Mouse (Mus musculus): ENCODE data around the gene Pradc1. TPM values are rescaled to one million over a fixed set of nuclear protein-coding genes. Genes with fewer than 3 reads are reported as not detected.

Gene Pradc1
- polyA plus RNA-seq, 1 experiment from 2014 or later = 28.6 TPM

- no peak overlapping the region for H3K9ac ChIP-seq (replicated peaks; ENCODE audit: low read depth, low read length)
- 64% methylated on average over 3 of the region's 3 CpGs for WGBS
- no peak overlapping the region for H3K4me3 ChIP-seq (replicated peaks; ENCODE audit: low read length)
- no peak overlapping the region for H3K4me2 ChIP-seq (ENCODE audit: low read length)
- no peaks in the 10 kb centered on the region for H3K27me3 ChIP-seq (replicated peaks; ENCODE audit: control insufficient read depth, insufficient read depth, low read length)
- no peaks in the 10 kb centered on the region for H3K9me3 ChIP-seq (ENCODE audit: control insufficient read depth, low read length)
- H3K36me3 ChIP-seq (ENCODE audit: control insufficient read depth, insufficient read depth) = no peaks in the 10 kb centered on the region
- H3K27ac ChIP-seq (ENCODE audit: low read length) = no peak overlapping the region
- no peaks in the 10 kb centered on the region for H3K4me1 ChIP-seq (replicated peaks; ENCODE audit: control insufficient read depth, insufficient read depth, low read length)
- no peak for ATAC-seq
Measured at GRCm38 (mm10) chr6:85415829-85416228, 35.9 kb downstream of the Pradc1 start.

- ATAC-seq = peak; percentile 94
- Histone ChIP-seq H3K4me2 (ENCODE audit: low read length) (no peak overlapping the region), H3K4me3 (replicated peaks; ENCODE audit: low read length) (no peak overlapping the region)
Measured at GRCm38 (mm10) chr6:85410771-85411273, 40.9 kb downstream of the Pradc1 start.

GRCm38 (mm10) chr6:85409003-85409402 lies 42.8 kb downstream of the Pradc1 start:
- under 1% methylated on average over 31 of the region's 31 CpGs for WGBS
- H3K9ac ChIP-seq (replicated peaks; ENCODE audit: low read depth, low read length) = peak overlapping the region; percentile 51
- H3K4me3 ChIP-seq (replicated peaks; ENCODE audit: low read length) = peak overlapping the region; percentile 28
- no peaks in the 10 kb centered on the region for H3K36me3 ChIP-seq (ENCODE audit: control insufficient read depth, insufficient read depth)
- peak overlapping the region; percentile 48 for H3K4me2 ChIP-seq (ENCODE audit: low read length)
- no peaks in the 10 kb centered on the region for H3K9me3 ChIP-seq (ENCODE audit: control insufficient read depth, low read length)
- peaks cover 28% of the 10 kb centered on the region for H3K27me3 ChIP-seq (replicated peaks; ENCODE audit: control insufficient read depth, insufficient read depth, low read length)
- peaks cover 6% of the 10 kb centered on the region for H3K4me1 ChIP-seq (replicated peaks; ENCODE audit: control insufficient read depth, insufficient read depth, low read length)
- no peak overlapping the region for H3K27ac ChIP-seq (ENCODE audit: low read length)
- no peak for ATAC-seq

More at GRCm38 (mm10) chr6:85410771-85411273, 40.9 kb downstream of the Pradc1 start:
- Histone ChIP-seq H3K27me3 (replicated peaks; ENCODE audit: control insufficient read depth, insufficient read depth, low read length) (peaks cover 28% of the 10 kb centered on the region), H3K9ac (replicated peaks; ENCODE audit: low read depth, low read length) (0 out of 2 replicates have a peak overlapping the region, but pooled peaks have one; percentile 29), H3K4me1 (replicated peaks; ENCODE audit: control insufficient read depth, insufficient read depth, low read length) (peaks cover 6% of the 10 kb centered on the region), H3K9me3 (ENCODE audit: control insufficient read depth, low read length) (no peaks in the 10 kb centered on the region), H3K27ac (ENCODE audit: low read length) (no peak overlapping the region), H3K36me3 (ENCODE audit: control insufficient read depth, insufficient read depth) (no peaks in the 10 kb centered on the region)
- 7% methylated on average over 13 of the region's 13 CpGs for whole genome bisulfite sequencing

GRCm38 (mm10) chr6:85403039-85403438 lies 48.7 kb downstream of the Pradc1 start:
- H3K9me3 ChIP-seq (ENCODE audit: control insufficient read depth, low read length) = no peaks in the 10 kb centered on the region
- no peak overlapping the region for H3K4me3 ChIP-seq (replicated peaks; ENCODE audit: low read length)
- H3K27me3 ChIP-seq (replicated peaks; ENCODE audit: control insufficient read depth, insufficient read depth, low read length) = peaks cover 6% of the 10 kb centered on the region; the same call in 1 of the 2 replicates
- H3K4me2 ChIP-seq (ENCODE audit: low read length) = no peak overlapping the region
- peaks cover 19% of the 10 kb centered on the region; the same call in 1 of the 2 replicates for H3K4me1 ChIP-seq (replicated peaks; ENCODE audit: control insufficient read depth, insufficient read depth, low read length)
- no peaks in the 10 kb centered on the region for H3K36me3 ChIP-seq (ENCODE audit: control insufficient read depth, insufficient read depth)
- 41% methylated on average over 10 of the region's 10 CpGs for WGBS
- H3K27ac ChIP-seq (ENCODE audit: low read length) = peak overlapping the region; percentile 54
- 0 out of 2 replicates have a peak overlapping the region, but pooled peaks have one; percentile 24 for H3K9ac ChIP-seq (replicated peaks; ENCODE audit: low read depth, low read length)
- peak; percentile 59 for ATAC-seq

- H3K36me3 ChIP-seq (ENCODE audit: control insufficient read depth, insufficient read depth) = no peaks in the 10 kb centered on the region
- H3K4me2 ChIP-seq (ENCODE audit: low read length) = no peak overlapping the region
- H3K4me3 ChIP-seq (replicated peaks; ENCODE audit: low read length) = no peak overlapping the region
- no peak overlapping the region for H3K9ac ChIP-seq (replicated peaks; ENCODE audit: low read depth, low read length)
- 0 out of 2 replicates have a peak, but pooled peaks have one; percentile 9 for ATAC-seq
- peak overlapping the region; percentile 54; the same call in 1 of the 2 replicates for H3K27ac ChIP-seq (ENCODE audit: low read length)
- no peaks in the 10 kb centered on the region for H3K9me3 ChIP-seq (ENCODE audit: control insufficient read depth, low read length)
- peaks cover 19% of the 10 kb centered on the region; the same call in 1 of the 2 replicates for H3K4me1 ChIP-seq (replicated peaks; ENCODE audit: control insufficient read depth, insufficient read depth, low read length)
- H3K27me3 ChIP-seq (replicated peaks; ENCODE audit: control insufficient read depth, insufficient read depth, low read length) = peaks cover 3% of the 10 kb centered on the region; the same call in 1 of the 2 replicates
- 46% methylated on average over 2 of the region's 2 CpGs for WGBS
Measured at GRCm38 (mm10) chr6:85402613-85403012, 49.2 kb downstream of the Pradc1 start.

- ATAC-seq = peak; percentile 82
- no peak overlapping the region for H3K27ac ChIP-seq (ENCODE audit: low read length)
- WGBS = 18% methylated on average over 5 of the region's 5 CpGs
Measured at GRCm38 (mm10) chr6:85399715-85400114, 52.1 kb downstream of the Pradc1 start.

GRCm38 (mm10) chr6:85397165-85397564 lies 54.6 kb downstream of the Pradc1 start:
- Histone ChIP-seq H3K4me2 (ENCODE audit: low read length) (no peak overlapping the region), H3K36me3 (ENCODE audit: control insufficient read depth, insufficient read depth) (no peaks in the 10 kb centered on the region), H3K9me3 (ENCODE audit: control insufficient read depth, low read length) (no peaks in the 10 kb centered on the region), H3K9ac (replicated peaks; ENCODE audit: low read depth, low read length) (no peak overlapping the region), H3K4me3 (replicated peaks; ENCODE audit: low read length) (no peak overlapping the region), H3K27ac (ENCODE audit: low read length) (no peak overlapping the region), H3K27me3 (replicated peaks; ENCODE audit: control insufficient read depth, insufficient read depth, low read length) (no peaks in the 10 kb centered on the region), H3K4me1 (replicated peaks; ENCODE audit: control insufficient read depth, insufficient read depth, low read length) (peaks cover 7% of the 10 kb centered on the region; the same call in 1 of the 2 replicates)
- no peak for ATAC-seq
- WGBS = 44% methylated on average over 1 of the region's 1 CpGs

More at GRCm38 (mm10) chr6:85399715-85400114, 52.1 kb downstream of the Pradc1 start:
- Histone ChIP-seq H3K27me3 (replicated peaks; ENCODE audit: control insufficient read depth, insufficient read depth, low read length) (no peaks in the 10 kb centered on the region), H3K4me1 (replicated peaks; ENCODE audit: control insufficient read depth, insufficient read depth, low read length) (peaks cover 19% of the 10 kb centered on the region; the same call in 1 of the 2 replicates), H3K9me3 (ENCODE audit: control insufficient read depth, low read length) (no peaks in the 10 kb centered on the region), H3K36me3 (ENCODE audit: control insufficient read depth, insufficient read depth) (no peaks in the 10 kb centered on the region), H3K9ac (replicated peaks; ENCODE audit: low read depth, low read length) (no peak overlapping the region), H3K4me2 (ENCODE audit: low read length) (no peak overlapping the region), H3K4me3 (replicated peaks; ENCODE audit: low read length) (no peak overlapping the region)

Other genes starting within 250 kb of the Pradc1 start
- 23.1 and 27.1 TPM in 2 replicates for gene Sfxn5, start 118.5 kb downstream of the Pradc1 start, polyA plus RNA-seq (2015; fragmentation: Nextera tagmentation; extraction: Ambion mirVana)
- 15.4 and 19.3 TPM in 2 replicates for gene Rab11fip5, start 77.3 kb downstream of the Pradc1 start, polyA plus RNA-seq (2015; fragmentation: Nextera tagmentation; extraction: Ambion mirVana)
- gene Noto, start 28.1 kb downstream of the Pradc1 start, polyA plus RNA-seq (2015; fragmentation: Nextera tagmentation; extraction: Ambion mirVana) = not detected in 2 replicates
- gene Smyd5, start 20.0 kb downstream of the Pradc1 start, polyA plus RNA-seq (2015; fragmentation: Nextera tagmentation; extraction: Ambion mirVana) = 57.9 and 69.8 TPM in 2 replicates
- gene Cct7, start 456 bp downstream of the Pradc1 start, polyA plus RNA-seq (2015; fragmentation: Nextera tagmentation; extraction: Ambion mirVana) = 666 and 671 TPM in 2 replicates
- gene Fbxo41, start 51.0 kb upstream of the Pradc1 start, polyA plus RNA-seq (2015; fragmentation: Nextera tagmentation; extraction: Ambion mirVana) = 7.4 and 9.5 TPM in 2 replicates
- gene Egr4, start 61.6 kb upstream of the Pradc1 start, polyA plus RNA-seq (2015; fragmentation: Nextera tagmentation; extraction: Ambion mirVana) = 0.11 and 0.28 TPM in 2 replicates
- gene Alms1, start 135.6 kb upstream of the Pradc1 start, polyA plus RNA-seq (2015; fragmentation: Nextera tagmentation; extraction: Ambion mirVana) = 4.8 and 6.2 TPM in 2 replicates